Mouse (Mus musculus) megakaryocyte, embryonic 14.5 days (primary cell): ENCODE results near the gene Dgkg.

Source experiments
- FLI1 ChIP-seq: IDR thresholded peaks from 2 replicates; pipeline ENCODE4 v1.6.1; 2012; ENCODE audit warnings: low read length, inconsistent platforms, mixed read lengths
- GATA1 ChIP-seq: IDR thresholded peaks from 3 replicates; pipeline ENCODE4 v1.6.1; 2012; ENCODE audit warnings: mixed read lengths, low read length, inconsistent platforms, borderline replicate concordance

GRCm38 (mm10) chr16:22601756-22602155 lies 55.3 kb downstream of the Dgkg start:
- TF ChIP-seq GATA1 (no peak), FLI1 (no peak)
